Mouse (Mus musculus): ENCODE measurements around the gene Phldb3.

The Phldb3 gene

DNA sequence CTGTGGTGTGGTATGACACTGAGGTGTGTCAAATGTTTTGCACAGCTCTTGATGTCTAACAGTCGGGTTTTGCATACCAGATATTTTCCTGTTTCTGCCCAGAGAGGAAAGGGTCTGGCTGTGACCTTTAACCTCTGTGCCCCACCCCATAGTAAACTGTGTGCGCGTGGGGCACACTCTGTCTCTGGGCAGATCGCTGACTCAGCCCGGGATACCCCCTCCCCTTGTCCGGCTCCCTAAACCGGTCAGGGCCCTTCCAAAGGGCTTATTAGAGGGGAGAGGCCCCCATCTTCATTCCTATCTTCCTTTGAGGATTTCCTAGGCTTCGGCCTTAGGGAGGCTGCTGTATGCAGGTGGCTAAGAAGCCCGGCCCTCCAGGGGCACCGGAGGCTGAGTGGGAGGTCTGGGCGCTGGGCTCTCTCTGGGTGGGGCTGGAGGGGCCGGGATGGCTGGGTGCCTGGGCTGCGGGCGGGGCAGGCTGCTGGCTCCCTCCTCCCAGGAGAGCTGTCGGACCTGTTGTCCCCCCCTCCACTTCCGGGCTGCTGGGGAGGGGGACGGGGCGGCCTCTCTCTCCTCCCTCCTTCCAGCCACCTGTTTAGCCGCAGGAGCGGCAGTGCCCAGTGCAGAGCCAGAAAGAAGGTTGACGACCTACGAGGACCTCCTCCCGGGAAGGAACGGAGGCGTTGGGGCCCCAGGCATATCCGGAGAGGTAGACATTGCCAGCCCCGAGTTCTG, at the start of gene Phldb3:
Phldb3 (plus strand) TSS at position 620 of the 735 bp plus-strand sequence.
- no peak for DNase-seq

DNA sequence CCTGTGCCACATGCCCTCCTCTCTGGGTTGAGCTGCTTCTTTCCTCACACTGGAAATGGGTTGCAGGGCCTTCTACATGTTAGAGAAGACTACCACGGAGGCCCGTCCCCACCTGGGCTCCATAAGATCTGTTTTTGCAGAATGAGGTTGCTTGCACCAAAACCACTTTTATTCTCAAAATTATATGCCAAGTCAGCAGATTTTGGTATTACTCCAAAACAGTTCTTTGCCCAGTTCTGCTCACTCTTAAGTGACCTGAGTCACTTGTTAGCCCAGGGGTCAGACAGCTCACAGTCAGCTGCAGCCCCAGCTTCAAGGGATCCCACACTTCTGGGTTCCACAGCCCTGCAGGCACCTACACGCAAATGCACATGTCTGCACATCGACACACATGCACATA, 49.1 kb upstream of the Phldb3 start:
- no peak for DNase-seq

DNA sequence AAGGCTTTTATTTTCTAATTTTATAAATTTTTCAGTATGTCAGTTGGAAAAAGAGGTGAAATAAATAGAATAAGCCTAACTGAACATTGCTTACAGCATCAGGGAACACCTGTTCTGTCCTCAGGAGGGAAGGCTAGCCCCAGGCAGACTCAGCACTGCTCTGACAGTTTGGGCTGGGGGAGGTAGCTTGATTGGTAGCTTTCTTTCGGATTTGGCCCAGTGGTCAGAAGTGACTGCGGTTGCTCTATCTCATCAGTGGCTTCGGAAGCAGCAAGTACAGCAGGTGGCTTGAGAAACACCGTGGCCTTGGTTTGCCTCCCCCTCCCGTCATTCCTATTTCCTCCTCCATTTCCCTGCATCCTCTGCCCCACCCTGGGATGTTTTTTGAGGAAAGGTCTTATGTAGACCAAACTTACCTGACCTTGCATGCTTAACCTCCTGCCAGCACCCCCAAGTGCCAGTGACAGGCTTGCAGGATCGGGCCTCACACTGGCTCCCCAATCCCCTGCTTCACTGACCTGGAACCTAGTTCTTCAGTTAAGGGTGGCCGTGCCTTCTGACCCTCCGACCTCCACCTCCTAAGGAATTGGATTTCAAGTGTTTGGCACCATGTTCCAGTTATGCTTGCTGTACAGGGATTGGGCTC, 47.2 kb upstream of the Phldb3 start:
- no peak for DNase-seq

DNA sequence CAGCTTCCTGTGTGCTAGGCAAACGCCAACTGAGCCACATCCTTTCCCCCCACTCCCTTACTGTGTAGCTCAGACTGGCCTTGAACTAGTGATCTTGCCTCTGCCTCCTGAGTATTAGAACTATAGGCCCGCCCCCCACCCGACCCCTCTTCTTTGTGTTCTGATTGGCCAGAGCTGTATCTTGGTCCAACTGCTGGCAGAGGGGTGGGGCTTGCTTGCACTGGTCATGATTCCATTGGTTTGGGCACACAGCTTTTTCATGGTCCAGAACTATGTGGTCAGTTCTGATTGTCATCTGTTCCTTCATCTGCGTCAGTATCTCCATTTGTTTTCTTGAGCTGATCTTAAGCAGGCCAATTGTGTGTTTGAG, 46.7 kb upstream of the Phldb3 start:
- no peak for DNase-seq

DNA sequence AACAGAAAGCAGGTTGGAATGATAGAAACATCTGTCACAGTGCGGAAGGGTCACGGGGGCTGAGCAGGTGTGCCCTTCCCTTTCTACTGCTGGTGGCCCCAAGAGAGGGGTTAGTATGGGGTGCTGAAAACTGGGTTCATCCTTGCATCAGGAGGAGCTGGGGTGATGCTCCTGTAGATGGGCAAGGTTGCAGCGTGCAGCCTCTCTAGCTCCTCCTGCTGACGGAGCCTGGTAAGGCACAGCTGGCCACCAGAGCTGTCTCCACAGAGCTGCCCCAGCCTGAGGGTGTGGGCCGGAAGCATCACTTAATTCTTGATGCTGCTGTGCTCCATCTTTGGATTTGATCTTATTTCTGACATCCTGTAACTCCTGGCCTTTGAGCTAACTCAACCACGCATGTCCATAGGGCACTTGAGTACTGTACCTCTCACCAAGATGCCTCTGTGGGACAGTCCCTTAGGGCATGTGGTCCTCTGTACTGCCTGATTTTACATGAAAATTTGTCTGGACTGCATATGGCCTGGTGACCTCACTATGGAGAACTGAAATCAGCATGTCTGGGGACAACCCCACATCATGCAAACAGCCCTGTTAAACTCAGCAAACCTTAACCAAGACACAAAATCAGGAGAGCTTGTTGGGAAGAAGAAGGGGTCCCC, 45.8 kb upstream of the Phldb3 start:
- DNase-seq = no peak

DNA sequence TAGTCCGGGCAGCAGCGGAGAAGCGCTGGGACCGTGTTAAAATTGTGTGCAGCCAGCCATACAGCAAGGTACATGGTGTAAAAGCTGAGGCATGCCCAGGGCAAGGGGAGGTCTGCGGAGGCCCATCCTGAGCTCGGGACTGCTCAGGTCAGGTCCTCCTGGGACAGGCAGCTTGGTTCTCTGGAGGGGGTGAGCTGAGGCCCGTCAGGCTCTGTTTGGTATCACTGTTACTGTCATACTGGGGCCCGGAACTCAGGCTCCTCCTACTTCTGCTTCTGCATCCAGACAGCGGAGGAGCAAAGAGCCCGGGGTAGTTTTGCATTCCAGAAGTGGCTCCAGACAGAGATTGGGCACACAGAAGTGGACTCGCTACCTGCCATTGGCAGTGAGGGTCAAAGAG, 44.9 kb upstream of the Phldb3 start:
- DNase-seq = no peak

- DNase-seq = no peak
Observed at GRCm38 (mm10) chr7:24566206-24566605, 44.4 kb upstream of the Phldb3 start.

DNA sequence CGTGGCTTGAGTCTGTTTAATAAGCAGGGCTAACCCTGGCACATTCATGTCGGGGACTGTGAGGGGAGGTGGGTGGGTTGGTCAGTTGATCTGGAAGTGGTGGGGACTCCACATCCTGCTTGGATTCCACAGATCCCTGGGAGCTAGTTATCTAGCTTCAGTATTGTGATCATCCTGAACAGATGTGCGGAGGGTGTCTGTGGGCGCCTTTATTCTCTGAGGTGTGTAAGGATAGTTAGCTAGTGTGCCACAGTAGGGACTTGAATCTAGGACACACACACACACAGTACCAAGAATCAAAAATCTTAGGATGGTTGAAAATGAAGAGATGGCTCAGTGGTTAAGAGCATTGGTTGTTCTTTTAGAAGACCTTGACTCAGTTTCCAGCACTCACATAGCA, 42.1 kb upstream of the Phldb3 start:
- DNase-seq = no peak

DNA sequence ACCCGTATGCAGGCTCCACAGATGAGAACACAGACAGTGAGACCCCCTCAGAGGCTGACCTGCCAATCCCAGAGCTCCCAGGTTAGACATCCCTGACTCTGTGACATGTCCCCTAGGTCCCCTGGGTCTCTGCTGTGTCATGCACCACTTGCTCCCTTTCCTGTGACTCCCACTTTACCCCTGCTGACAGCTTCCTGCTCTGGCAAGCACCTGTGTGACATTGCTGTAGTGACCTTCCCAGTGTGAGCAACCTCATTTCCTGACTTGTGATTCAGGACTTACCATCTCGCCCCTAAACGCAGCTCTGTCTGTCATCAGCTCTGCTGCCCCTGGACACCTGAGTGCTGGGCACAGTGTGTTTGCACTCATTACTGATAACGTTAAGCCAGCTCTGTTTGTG, 39.5 kb upstream of the Phldb3 start:
- no peak for DNase-seq

DNA sequence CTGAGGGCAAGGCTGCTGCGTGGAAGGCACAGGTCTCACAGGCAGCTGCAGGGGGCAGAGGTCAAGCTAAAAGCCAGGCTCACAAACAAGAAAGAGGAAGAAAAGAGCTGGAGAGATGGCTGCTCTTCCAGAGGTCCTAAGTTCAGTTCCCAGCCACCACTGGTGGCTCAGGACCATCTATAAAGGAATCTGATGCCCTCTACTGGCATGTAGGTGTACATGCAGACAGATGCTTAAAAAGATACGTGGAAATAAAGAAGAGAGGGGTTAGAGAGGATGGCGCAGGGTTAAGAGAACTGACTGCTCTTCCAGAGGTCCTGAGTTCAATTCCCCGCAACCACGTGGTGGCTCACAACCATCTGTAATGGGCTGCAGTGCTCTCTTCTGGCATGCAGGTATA, 38.1 kb upstream of the Phldb3 start:
- no peak for DNase-seq

DNA sequence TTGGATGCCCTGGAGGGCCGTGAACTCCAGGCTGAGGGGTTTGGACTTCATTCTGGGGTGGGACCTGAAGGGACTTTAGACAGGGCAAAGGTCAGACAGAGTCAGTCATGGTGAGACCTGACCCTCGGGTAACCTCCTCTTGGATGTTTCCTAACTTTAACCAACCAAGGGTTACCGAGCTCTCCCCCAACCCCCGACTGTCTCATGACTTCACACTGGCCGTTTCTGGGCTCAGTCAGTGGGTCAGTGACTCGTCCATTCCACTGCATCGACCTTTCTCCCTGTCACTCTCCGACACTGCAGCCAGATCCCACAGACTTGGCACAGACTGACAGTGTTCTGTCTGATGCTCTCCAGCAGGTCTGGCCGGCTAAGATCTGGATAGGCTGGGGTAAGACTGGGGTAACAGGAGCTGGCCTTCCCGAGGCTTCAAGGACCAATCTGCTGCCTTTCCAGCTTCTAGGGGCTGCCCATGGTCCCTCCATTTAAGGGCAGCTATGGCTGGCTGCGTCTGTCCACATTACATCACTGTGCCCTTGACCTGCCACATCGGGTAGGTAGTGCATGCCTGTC, 36.3 kb upstream of the Phldb3 start:
- no peak for DNase-seq

- no peak for DNase-seq
Observed at GRCm38 (mm10) chr7:24577811-24578210, 32.8 kb upstream of the Phldb3 start.

DNA sequence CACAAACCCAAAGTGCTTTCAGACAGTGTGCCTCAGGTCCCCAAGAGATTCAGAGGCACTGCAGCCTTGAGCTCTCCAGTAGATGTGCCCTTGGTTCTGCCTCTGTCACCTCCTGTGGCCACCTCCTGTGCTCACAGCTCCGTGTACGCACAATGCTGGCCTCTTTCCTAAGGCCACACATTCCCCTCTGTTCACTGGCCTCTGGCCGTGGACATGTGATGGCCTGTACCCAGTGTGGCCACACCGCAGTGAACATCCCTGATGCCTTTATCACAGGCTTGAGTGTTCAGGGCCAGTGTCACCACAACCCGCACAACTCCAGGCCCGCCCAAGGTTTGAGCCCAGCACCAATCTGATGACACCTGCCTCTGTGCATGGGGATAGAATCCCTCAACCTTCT, 25.7 kb upstream of the Phldb3 start:
- DNase-seq = no peak

DNA sequence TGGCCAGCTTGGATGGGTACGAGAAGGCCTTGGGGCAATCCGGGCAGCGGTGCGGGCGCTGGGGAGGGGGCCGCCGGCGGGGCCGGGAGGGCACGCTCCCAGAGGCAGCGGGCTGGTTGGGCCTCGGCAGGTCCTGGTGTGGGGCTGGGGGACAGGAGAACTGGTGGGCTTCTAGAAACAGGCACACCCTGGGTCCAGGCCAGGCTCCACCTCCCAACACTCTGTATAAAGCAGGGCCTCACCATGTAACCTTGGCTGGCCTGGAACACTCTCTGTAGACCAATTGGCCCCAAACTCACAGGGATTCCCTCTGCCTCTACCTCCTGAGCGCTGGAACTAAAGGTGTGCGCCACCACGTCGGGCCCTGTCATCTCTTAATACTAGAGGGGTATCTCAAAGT, 24.6 kb upstream of the Phldb3 start:
- DNase-seq = no peak

DNA sequence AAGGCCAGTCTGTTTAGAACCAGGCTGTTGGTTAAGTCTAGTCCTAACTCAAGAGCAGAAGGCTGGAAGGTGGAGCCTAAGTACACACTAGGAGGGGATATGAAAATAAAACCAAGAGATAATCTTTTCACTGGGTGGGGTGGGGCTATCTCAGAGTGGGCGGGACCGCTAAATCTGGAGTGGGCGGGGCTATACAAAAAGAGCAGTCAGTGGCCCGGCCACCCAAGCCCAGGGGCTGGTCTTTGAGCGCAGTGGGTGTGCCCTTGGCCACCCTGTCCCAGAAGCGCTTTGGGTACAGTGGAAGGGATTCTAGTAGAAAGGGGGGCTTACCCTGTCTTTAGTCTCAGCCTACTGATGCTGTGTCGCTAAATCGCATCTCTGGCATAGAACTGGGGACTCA, 23.7 kb upstream of the Phldb3 start:
- DNase-seq = no peak

- DNase-seq = peak; percentile 76
Observed at GRCm38 (mm10) chr7:24587330-24588105, 23.0 kb upstream of the Phldb3 start, which contains the start of the genes Ethe1 and Zfp575. Ethe1 (plus strand) TSS chr7:24587543. Zfp575 (minus strand) TSS chr7:24587641.

DNA sequence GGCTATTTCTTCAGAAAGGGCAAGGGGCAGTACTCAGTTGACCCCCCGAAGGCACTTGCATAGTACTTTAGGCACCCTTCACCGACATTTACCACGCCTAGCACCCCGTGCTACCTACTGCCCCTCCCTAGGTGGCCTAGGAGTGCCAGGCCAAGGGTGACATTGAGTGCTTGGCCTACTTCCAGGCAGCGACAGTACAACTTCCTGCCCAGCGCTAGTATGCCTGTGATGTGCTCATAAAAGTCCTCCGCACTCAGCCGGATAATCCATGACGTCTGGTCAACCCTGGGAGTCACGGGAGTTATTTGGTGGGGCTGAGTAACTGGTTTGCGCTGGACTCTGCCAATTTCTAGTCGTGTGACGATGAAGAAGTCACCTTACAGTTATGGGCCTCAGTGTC, 22.2 kb upstream of the Phldb3 start:
- DNase-seq = no peak

GRCm38 (mm10) chr7:24591735-24592134, 18.8 kb upstream of the Phldb3 start:
- DNase-seq = no peak

- DNase-seq = no peak
Observed at GRCm38 (mm10) chr7:24592163-24592562, 18.4 kb upstream of the Phldb3 start.

- DNase-seq = no peak
Observed at GRCm38 (mm10) chr7:24592781-24593180, 17.8 kb upstream of the Phldb3 start.

- DNase-seq = peak; percentile 63
Observed at GRCm38 (mm10) chr7:24593621-24594308, 16.8 kb upstream of the Phldb3 start.

DNA sequence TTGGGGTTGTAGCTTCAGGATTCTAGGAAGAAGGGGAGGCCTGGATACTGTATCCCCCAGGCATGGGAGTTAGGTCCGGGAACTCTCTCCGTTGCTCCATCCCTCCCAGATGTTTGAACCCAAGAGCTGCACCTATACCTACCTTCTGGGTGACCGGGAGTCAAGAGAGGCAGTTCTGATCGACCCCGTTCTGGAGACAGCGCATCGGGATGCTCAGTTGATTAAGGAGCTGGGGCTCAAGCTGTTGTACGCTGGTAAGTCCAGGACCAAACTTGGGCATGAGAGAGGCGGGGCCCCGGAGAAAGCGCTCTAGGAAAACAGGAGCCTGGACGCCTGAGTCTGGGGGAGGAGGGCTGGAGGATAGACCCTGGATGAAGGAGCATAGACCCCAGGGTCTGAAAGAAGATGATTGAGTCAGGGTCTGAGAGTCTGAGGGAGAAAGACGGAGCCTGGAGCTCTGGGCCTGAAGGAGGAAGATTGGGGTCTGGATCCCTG, 16.2 kb upstream of the Phldb3 start:
- no peak for DNase-seq
